Mouse (Mus musculus): ENCODE results near the gene Cops7b. TPM values are rescaled to one million over a fixed set of nuclear protein-coding genes. Genes with fewer than 3 reads are reported as not detected.
"Not testable (repeated sequence)": the region's sequence is repeated elsewhere in the genome, so short reads cannot be mapped to it uniquely, and the experiment has no call there.

The Cops7b gene
- 10 to 100 TPM; 19.4 to 22.0 TPM for total RNA-seq (2021)

GRCm38 (mm10) chr1:86582451-86583096, at the start of gene Cops7b, which contains the start of gene Pde6d:
Cops7b (plus strand) TSS chr1:86582904.
Pde6d (minus strand) TSS chr1:86582629.
- DNase-seq = peak; percentile 97 to 98

- DNase-seq = no peak
Observed at GRCm38 (mm10) chr1:86533411-86534130, 49.1 kb upstream of the Cops7b start.

GRCm38 (mm10) chr1:86538383-86538782, 44.3 kb upstream of the Cops7b start:
- DNase-seq = no peak

- not testable (repeated sequence) for DNase-seq
Observed at GRCm38 (mm10) chr1:86539583-86539982, 43.1 kb upstream of the Cops7b start.

GRCm38 (mm10) chr1:86542584-86542983, 40.1 kb upstream of the Cops7b start:
- DNase-seq = no peak

GRCm38 (mm10) chr1:86546797-86547196, 35.9 kb upstream of the Cops7b start:
- no peak for DNase-seq

- DNase-seq = no peak
Observed at GRCm38 (mm10) chr1:86551299-86551698, 31.4 kb upstream of the Cops7b start.

- no peak for DNase-seq
Observed at GRCm38 (mm10) chr1:86551877-86552276, 30.8 kb upstream of the Cops7b start.

GRCm38 (mm10) chr1:86555665-86556064, 27.0 kb upstream of the Cops7b start:
- no peak for DNase-seq

- no peak for DNase-seq
Observed at GRCm38 (mm10) chr1:86557872-86558271, 24.8 kb upstream of the Cops7b start.

GRCm38 (mm10) chr1:86559232-86559631, 23.5 kb upstream of the Cops7b start:
- no peak for DNase-seq

- no peak for DNase-seq
Observed at GRCm38 (mm10) chr1:86562663-86563062, 20.0 kb upstream of the Cops7b start.

- no peak for DNase-seq
Observed at GRCm38 (mm10) chr1:86568409-86568808, 14.3 kb upstream of the Cops7b start.

- no peak for DNase-seq
Observed at GRCm38 (mm10) chr1:86569292-86569860, 13.3 kb upstream of the Cops7b start.

- no peak for DNase-seq
Observed at GRCm38 (mm10) chr1:86571381-86571780, 11.3 kb upstream of the Cops7b start.

GRCm38 (mm10) chr1:86571941-86572340, 10.8 kb upstream of the Cops7b start:
- DNase-seq = no peak

- DNase-seq = no peak
Observed at GRCm38 (mm10) chr1:86580426-86580825, 2.3 kb upstream of the Cops7b start.

GRCm38 (mm10) chr1:86581692-86582450, 833 bp upstream of the Cops7b start:
- peak in 1 of 2 experiments; percentile 19 for DNase-seq

GRCm38 (mm10) chr1:86583709-86584108, 1.0 kb downstream of the Cops7b start:
- no peak for DNase-seq

- DNase-seq = peak; percentile 80
Observed at GRCm38 (mm10) chr1:86586992-86587391, 4.3 kb downstream of the Cops7b start.

GRCm38 (mm10) chr1:86594539-86594938, 11.8 kb downstream of the Cops7b start:
- DNase-seq = no peak

- no peak for DNase-seq
Observed at GRCm38 (mm10) chr1:86595315-86595714, 12.6 kb downstream of the Cops7b start.

GRCm38 (mm10) chr1:86596512-86596911, 13.8 kb downstream of the Cops7b start:
- DNase-seq = peak in 1 of 2 experiments; percentile 28
